25 mouse cellular contexts compared by ENCODE assay signal in the genomic region with DNA sequence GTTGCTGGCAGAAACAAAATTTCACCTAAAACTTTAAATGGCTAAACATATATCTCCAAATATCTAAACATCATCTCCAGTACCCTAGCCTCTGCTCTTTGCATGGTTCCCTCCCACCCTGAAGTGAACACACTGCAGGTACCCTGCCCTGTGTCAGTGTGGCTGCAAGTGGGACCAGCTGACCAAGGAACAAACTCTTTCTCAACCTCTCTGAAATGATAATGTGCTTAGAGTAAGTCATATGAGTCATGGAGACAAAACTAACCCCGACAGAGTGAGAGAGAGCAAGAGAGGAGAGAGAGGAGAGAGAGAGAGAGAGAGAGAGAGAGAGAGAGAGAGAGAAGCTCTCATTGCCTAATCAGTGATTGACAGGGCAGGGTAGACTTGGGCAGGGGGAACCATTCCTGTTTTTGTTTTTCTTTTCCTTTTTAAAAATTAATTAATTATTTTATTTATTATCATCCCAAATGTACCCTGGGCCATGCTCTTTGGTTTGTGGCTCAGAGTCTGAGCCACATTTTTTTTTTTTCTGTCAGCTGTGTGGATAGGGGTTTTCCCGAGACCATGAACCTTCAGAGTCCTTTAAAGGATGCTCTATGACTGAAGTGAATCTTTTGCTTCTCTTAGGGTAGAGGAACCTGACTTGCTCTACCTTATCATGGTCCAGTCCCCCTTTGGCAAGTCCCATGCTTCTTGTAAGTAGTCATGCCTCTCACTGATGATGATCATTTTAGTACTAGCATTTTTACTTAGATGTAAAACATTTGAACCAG. TPM values are rescaled to one million over a fixed set of nuclear protein-coding genes. Genes with fewer than 3 reads are reported as not detected.
DNase-seq lines count a peak whose midpoint lies in the region; ATAC-seq and TF ChIP-seq lines count a peak whose summit lies in the region.
"Had no signal": no experiment of that assay in that cellular context is flagged by ENCODE, and none has a peak within 500 bp of the region (broad histone marks: within the 10 kb centered on the region; RNA-seq: fewer than 3 reads in every experiment).

No protein-coding gene starts in this region.

- H3K27me3 ChIP-seq in spleen, adult 2 months (ENCODE audit: control insufficient read depth, insufficient read depth, low read length), result no peaks in the 10 kb centered on the region
- H3K27me3 ChIP-seq in limb, embryonic 10.5 days (ENCODE audit: low read depth, poor library complexity, severe bottlenecking), result no peaks in the 10 kb centered on the region
- H3K27me3 ChIP-seq in forebrain, embryonic 16.5 days (replicated peaks; ENCODE audit: control insufficient read depth, insufficient read depth, low read length), result no peaks in the 10 kb centered on the region
- H3K27me3 ChIP-seq: forebrain, embryonic 15.5 days; hindbrain, embryonic 13.5 days; limb, embryonic 12.5 days; liver, embryonic 12.5 days; megakaryocyte, embryonic 14.5 days; neural tube, embryonic 13.5 days had no signal

- TF ChIP-seq CTCF in spleen, adult 2 months (IDR thresholded peaks at IDR 0.05; ENCODE audit: extremely low read depth, insufficient read depth, insufficient read length, insufficient replicate concordance), result no peak

- peaks cover 12% of the 10 kb centered on the region for H3K4me1 ChIP-seq in spleen, adult 2 months (ENCODE audit: control insufficient read depth, insufficient read depth, insufficient read length)
- no peaks in the 10 kb centered on the region for H3K4me1 ChIP-seq in limb, embryonic 10.5 days
- H3K4me1 ChIP-seq in forebrain, embryonic 16.5 days (replicated peaks; ENCODE audit: control insufficient read depth, insufficient read depth, low read length), result no peaks in the 10 kb centered on the region
- H3K4me1 ChIP-seq: embryonic facial prominence, embryonic 10.5 days; forebrain, embryonic 15.5 days; hindbrain, embryonic 13.5 days; limb, embryonic 12.5 days; liver, embryonic 12.5 days; neural tube, embryonic 13.5 days had no signal

- ATAC-seq in granulocyte monocyte progenitor cell, adult 5-6 weeks (replicated peaks; ENCODE audit: poor library complexity, severe bottlenecking), result peak; percentile 84
- peak; percentile 42; the same call in 1 of the 2 replicates for ATAC-seq in megakaryocyte-erythroid progenitor cell, adult 5-6 weeks (replicated peaks; ENCODE audit: low FRiP score, low TSS enrichment, poor library complexity, severe bottlenecking)
- ATAC-seq in forebrain, embryonic 16.5 days, result no peak
- ATAC-seq: forebrain, embryonic 15.5 days; liver, embryonic 12.5 days had no signal

- no peaks in the 10 kb centered on the region for H3K9me3 ChIP-seq in limb, embryonic 10.5 days (replicated peaks)
- no peaks in the 10 kb centered on the region for H3K9me3 ChIP-seq in forebrain, embryonic 16.5 days (ENCODE audit: control insufficient read depth, low read length)
- H3K9me3 ChIP-seq: embryonic facial prominence, embryonic 10.5 days; forebrain, embryonic 15.5 days; hindbrain, embryonic 13.5 days; limb, embryonic 12.5 days; liver, embryonic 12.5 days; megakaryocyte, embryonic 14.5 days; neural tube, embryonic 13.5 days had no signal

- H3K27ac ChIP-seq in spleen, adult 2 months (ENCODE audit: insufficient read depth, low read length), result peak overlapping the region; percentile 72
- no peak overlapping the region for H3K27ac ChIP-seq in limb, embryonic 10.5 days
- H3K27ac ChIP-seq in forebrain, embryonic 16.5 days (ENCODE audit: low read length), result no peak overlapping the region
- H3K27ac ChIP-seq: embryonic facial prominence, embryonic 10.5 days; forebrain, embryonic 15.5 days; heart, adult 2 months; hindbrain, embryonic 13.5 days; kidney, postnatal 0 days; limb, embryonic 12.5 days; liver, embryonic 12.5 days; neural tube, embryonic 13.5 days; stomach, postnatal 0 days had no signal

- DNase-seq in spleen, adult 2 months (ENCODE audit: low read depth in 1 of 2, low spot score in 2 of 2), result no peak
- no peak for DNase-seq in spleen, postnatal 14 days (ENCODE audit: low spot score in 2 of 2)
- no peak for DNase-seq in limb, embryonic 10.5 days (ENCODE audit: low spot score)
- no peak for DNase-seq in kidney, postnatal 4 days
- DNase-seq: adrenal gland, postnatal 14 days; cerebellum, adult 8-10 months; gastrocnemius, postnatal 25 days; heart, adult 2 months; kidney, adult 2 months; lung, adult 18-20 months; lung, postnatal 10 days; midbrain, embryonic 14.5 days; retina, postnatal 1 day had no signal

- H3K4me2 ChIP-seq in forebrain, embryonic 16.5 days (ENCODE audit: low read length), result no peak overlapping the region
- H3K4me2 ChIP-seq: forebrain, embryonic 15.5 days; hindbrain, embryonic 13.5 days; limb, embryonic 12.5 days; liver, embryonic 12.5 days; neural tube, embryonic 13.5 days had no signal

- no peak overlapping the region for H3K9ac ChIP-seq in forebrain, embryonic 16.5 days (replicated peaks; ENCODE audit: low read depth, low read length)
- H3K9ac ChIP-seq: forebrain, embryonic 15.5 days; hindbrain, embryonic 13.5 days; limb, embryonic 12.5 days; liver, embryonic 12.5 days; neural tube, embryonic 13.5 days had no signal

- WGBS in spleen, adult 2 months, result 24% methylated on average over 2 of the region's 2 CpGs
- 76% methylated on average over 2 of the region's 2 CpGs for WGBS in limb, embryonic 10.5 days
- WGBS in forebrain, embryonic 16.5 days, result 73% methylated on average over 2 of the region's 2 CpGs

- no peaks in the 10 kb centered on the region for H3K36me3 ChIP-seq in spleen, adult 2 months (ENCODE audit: control insufficient read depth, insufficient read depth, low read length)
- H3K36me3 ChIP-seq in limb, embryonic 10.5 days, result no peaks in the 10 kb centered on the region
- no peaks in the 10 kb centered on the region for H3K36me3 ChIP-seq in forebrain, embryonic 16.5 days (ENCODE audit: control insufficient read depth, insufficient read depth)
- H3K36me3 ChIP-seq: embryonic facial prominence, embryonic 10.5 days; forebrain, embryonic 15.5 days; hindbrain, embryonic 13.5 days; limb, embryonic 12.5 days; liver, embryonic 12.5 days; neural tube, embryonic 13.5 days had no signal

- TF ChIP-seq POLR2A in spleen, adult 2 months (IDR thresholded peaks at IDR 0.05; ENCODE audit: low read depth, low read length), result no peak

- no peak overlapping the region for H3K4me3 ChIP-seq in spleen, adult 2 months (ENCODE audit: extremely low read depth, insufficient read depth, insufficient read length)
- no peak overlapping the region for H3K4me3 ChIP-seq in limb, embryonic 10.5 days
- no peak overlapping the region for H3K4me3 ChIP-seq in forebrain, embryonic 16.5 days (replicated peaks; ENCODE audit: low read length)
- H3K4me3 ChIP-seq: embryonic facial prominence, embryonic 10.5 days; forebrain, embryonic 15.5 days; heart, adult 2 months; hindbrain, embryonic 13.5 days; limb, embryonic 12.5 days; liver, embryonic 12.5 days; megakaryocyte, embryonic 14.5 days; neural tube, embryonic 13.5 days had no signal

RNA-seq across cellular contexts. Expression of gene Dock10, which starts 11.4 kb away (rescaled TPM):
- polyA plus RNA-seq in spleen, adult 2 months (2012; rRNA removed), result 24.5 and 28.5 TPM in 2 replicates
- 149 TPM in 2 replicates for total RNA-seq in granulocyte monocyte progenitor cell, adult 5-6 weeks (2014; fragmentation: Nextera tagmentation)
- 117 and 126 TPM in 2 replicates for total RNA-seq in granulocyte monocyte progenitor cell, adult 5-6 weeks (2017)
- total RNA-seq in megakaryocyte-erythroid progenitor cell, adult 5-6 weeks (2014; fragmentation: Nextera tagmentation), result 80.7 and 87.3 TPM in 2 replicates
- 60.1 and 74.3 TPM in 2 replicates for total RNA-seq in megakaryocyte-erythroid progenitor cell, adult 5-6 weeks (2017)
- 4.0 and 5.2 TPM in 2 replicates for polyA plus RNA-seq in limb, embryonic 10.5 days (2016; fragmentation: Nextera tagmentation; extraction: Ambion mirVana)
- polyA plus RNA-seq in forebrain, embryonic 16.5 days (2015; fragmentation: Nextera tagmentation; extraction: Ambion mirVana), result 2.5 and 3.2 TPM in 2 replicates
